Mouse (Mus musculus): ENCODE results near the gene Pcyt1a. TPM values are rescaled to one million over a fixed set of nuclear protein-coding genes. Genes with fewer than 3 reads are reported as not detected.

Gene Pcyt1a
- total and polyA plus RNA-seq, 3 experiments, result 36.9 to 53.7 TPM; not detected in 1

GRCm38 (mm10) chr16:32513401-32513800 lies 82.7 kb downstream of the Pcyt1a start:
- no peaks in the 10 kb centered on the region for H3K27me3 ChIP-seq (ENCODE audit: control insufficient read depth in 1 of 2, insufficient read depth in 2 of 2, low read length in 2 of 2)
- no peaks in the 10 kb centered on the region for H3K9me3 ChIP-seq (replicated peaks; ENCODE audit: insufficient read depth, low read length)
- no peak for DNase-seq (ENCODE audit: low read depth, low spot score)
- no peak overlapping the region for H3K4me3 ChIP-seq (ENCODE audit: control insufficient read depth in 1 of 2, insufficient read depth in 1 of 2, low read depth in 2 of 2, low read length in 2 of 2)
- no peak overlapping the region for H3K27ac ChIP-seq (ENCODE audit: control insufficient read depth, low read depth, low read length)
- peaks cover 12 to 25% of the 10 kb centered on the region in 2 experiments for H3K4me1 ChIP-seq (ENCODE audit: control insufficient read depth in 1 of 2, insufficient read depth in 2 of 2, low read length in 2 of 2)
- no peak overlapping the region for H3K9ac ChIP-seq (ENCODE audit: control insufficient read depth, low read depth, low read length, poor library complexity, severe bottlenecking)
- H3K36me3 ChIP-seq (ENCODE audit: control insufficient read depth in 1 of 2, insufficient read depth in 2 of 2, low read length in 2 of 2), result peaks cover 0 to 26% of the 10 kb centered on the region in 2 experiments; a peak in 2 of 4 replicates
- no peak for TF ChIP-seq POLR2AphosphoS5 (IDR thresholded peaks at IDR 0.05; ENCODE audit: borderline replicate concordance, low read depth, low read length)
- no peak for TF ChIP-seq CHD2 (IDR thresholded peaks at IDR 0.05; ENCODE audit: low read length)
- no peak for TF ChIP-seq MAFK (IDR thresholded peaks at IDR 0.05; ENCODE audit: borderline replicate concordance, low read depth, low read length)
- TF ChIP-seq TCF12 (IDR thresholded peaks at IDR 0.05; ENCODE audit: low read depth, low read length), result no peak
- TF ChIP-seq EP300 (IDR thresholded peaks at IDR 0.05; ENCODE audit: low read depth in 1 of 2, low read length in 2 of 2), result no peak
- TF ChIP-seq USF1 (IDR thresholded peaks at IDR 0.05; ENCODE audit: low read depth, low read length), result no peak
- no peak for TF ChIP-seq TBP (IDR thresholded peaks at IDR 0.05; ENCODE audit: low read depth, low read length)
- TF ChIP-seq POLR2AphosphoS2 (IDR thresholded peaks at IDR 0.05; ENCODE audit: low read length), result no peak
- TF ChIP-seq ELF1 (IDR thresholded peaks at IDR 0.05; ENCODE audit: low read depth, low read length), result no peak
- no peak for TF ChIP-seq NRF1 (IDR thresholded peaks at IDR 0.05; ENCODE audit: insufficient read depth, low read depth, low read length, poor library complexity, severe bottlenecking)
- no peak for TF ChIP-seq GABPA (IDR thresholded peaks at IDR 0.05; ENCODE audit: low read depth, low read length)
- no peak for TF ChIP-seq ZNF384 (IDR thresholded peaks at IDR 0.05; ENCODE audit: low read depth, low read length)
- TF ChIP-seq JUND (IDR thresholded peaks at IDR 0.05; ENCODE audit: low read depth, low read length), result no peak
- no peak for TF ChIP-seq GATA1 (IDR thresholded peaks at IDR 0.05; ENCODE audit: low read depth, low read length)
- H3K79me2 ChIP-seq (ENCODE audit: control insufficient read depth, insufficient read depth, low read length, poor library complexity), result no peaks in the 10 kb centered on the region; the same call in 1 of the 2 replicates

GRCm38 (mm10) chr16:32513948-32514347 lies 83.2 kb downstream of the Pcyt1a start:
- H3K79me2 ChIP-seq (ENCODE audit: control insufficient read depth, insufficient read depth, low read length, poor library complexity), result no peaks in the 10 kb centered on the region
- H3K9me3 ChIP-seq (replicated peaks; ENCODE audit: insufficient read depth, low read length), result no peaks in the 10 kb centered on the region
- H3K4me3 ChIP-seq (ENCODE audit: control insufficient read depth in 1 of 2, insufficient read depth in 1 of 2, low read depth in 2 of 2, low read length in 2 of 2), result no peak overlapping the region
- H3K4me1 ChIP-seq (ENCODE audit: control insufficient read depth in 1 of 2, insufficient read depth in 2 of 2, low read length in 2 of 2), result peaks cover 9 to 22% of the 10 kb centered on the region in 2 experiments
- peaks cover 0 to 21% of the 10 kb centered on the region in 2 experiments; a peak in 2 of 4 replicates for H3K36me3 ChIP-seq (ENCODE audit: control insufficient read depth in 1 of 2, insufficient read depth in 2 of 2, low read length in 2 of 2)
- H3K9ac ChIP-seq (ENCODE audit: control insufficient read depth, low read depth, low read length, poor library complexity, severe bottlenecking), result no peak overlapping the region
- DNase-seq (ENCODE audit: low read depth, low spot score), result no peak
- no peak for TF ChIP-seq ZC3H11A (IDR thresholded peaks at IDR 0.05; ENCODE audit: low read depth, low read length)
- no peak for TF ChIP-seq JUND (IDR thresholded peaks at IDR 0.05; ENCODE audit: low read depth, low read length)
- no peak for TF ChIP-seq TAL1 (IDR thresholded peaks at IDR 0.05; ENCODE audit: low read length)
- no peak for TF ChIP-seq ZKSCAN1 (IDR thresholded peaks at IDR 0.05; ENCODE audit: low read depth, low read length)
- TF ChIP-seq ELF1 (IDR thresholded peaks at IDR 0.05; ENCODE audit: low read depth, low read length), result no peak
- TF ChIP-seq SMC3 (IDR thresholded peaks at IDR 0.05; ENCODE audit: low read depth, low read length), result no peak
- no peak for TF ChIP-seq RCOR1 (IDR thresholded peaks at IDR 0.05; ENCODE audit: low read depth, low read length)
- TF ChIP-seq CHD1 (IDR thresholded peaks at IDR 0.05; ENCODE audit: low read depth, low read length), result no peak
- no peak for TF ChIP-seq MXI1 (IDR thresholded peaks at IDR 0.05; ENCODE audit: low read depth, low read length)
- no peak for TF ChIP-seq GABPA (IDR thresholded peaks at IDR 0.05; ENCODE audit: low read depth, low read length)
- TF ChIP-seq UBTF (IDR thresholded peaks at IDR 0.05; ENCODE audit: borderline replicate concordance, insufficient read depth, low read depth, low read length), result no peak
- TF ChIP-seq MAX (IDR thresholded peaks at IDR 0.05; ENCODE audit: low read length), result no peak
- TF ChIP-seq SIN3A (IDR thresholded peaks at IDR 0.05; ENCODE audit: low read length), result no peak
- no peak for TF ChIP-seq MYB (IDR thresholded peaks at IDR 0.05; ENCODE audit: low read depth, low read length)
- no peak for TF ChIP-seq POLR2AphosphoS5 (IDR thresholded peaks at IDR 0.05; ENCODE audit: borderline replicate concordance, low read depth, low read length)
- TF ChIP-seq KAT2A (conservative IDR thresholded peaks at IDR 0.05; ENCODE audit: low read depth, low read length), result no peak
- no peak for TF ChIP-seq CHD2 (IDR thresholded peaks at IDR 0.05; ENCODE audit: low read length)
- TF ChIP-seq USF2 (IDR thresholded peaks at IDR 0.05; ENCODE audit: borderline replicate concordance in 1 of 2, insufficient read depth in 1 of 2, low read depth in 1 of 2, low read length in 2 of 2), result no peak
- TF ChIP-seq EP300 (IDR thresholded peaks at IDR 0.05; ENCODE audit: low read depth in 1 of 2, low read length in 2 of 2), result no peak
- no peak for TF ChIP-seq MYC (IDR thresholded peaks at IDR 0.05; ENCODE audit: low read depth, low read length)
- no peak overlapping the region for H3K27ac ChIP-seq (ENCODE audit: control insufficient read depth, low read depth, low read length)
- H3K27me3 ChIP-seq (ENCODE audit: control insufficient read depth in 1 of 2, insufficient read depth in 2 of 2, low read length in 2 of 2), result no peaks in the 10 kb centered on the region

All from MEL (cell line).